Mouse (Mus musculus) midbrain, embryonic 15.5 days (tissue): ENCODE data around the gene Krt27. TPM values are rescaled to one million over a fixed set of nuclear protein-coding genes. Genes with fewer than 3 reads are reported as not detected.

Source experiments
- ATAC-seq: fragments of 200-750 bp; cut with Nextera tagmentation; replicated peaks from 2 replicates; pipeline ENCODE4 v1.8.0; 2017; ENCODE audit warnings: moderate TSS enrichment
- H3K27ac ChIP-seq: fragments of 300-500 bp; sonication (generic); 2 replicates; pipeline ENCODE4 v1.5.1; 2015; ENCODE audit warnings: mild to moderate bottlenecking, inconsistent platforms
- H3K27me3 ChIP-seq: fragments of 300-500 bp; sonication (generic); replicated peaks from 2 replicates; pipeline ENCODE4 v1.6.1; 2015; ENCODE audit warnings: inconsistent platforms
- H3K36me3 ChIP-seq: fragments of 300-500 bp; sonication (generic); replicated peaks from 2 replicates; pipeline ENCODE4 v1.6.1; 2015; ENCODE audit warnings: inconsistent platforms
- H3K4me1 ChIP-seq: fragments of 300-500 bp; sonication (generic); 2 replicates; pipeline ENCODE4 v1.6.1; 2015; ENCODE audit warnings: inconsistent platforms
- H3K4me2 ChIP-seq: fragments of 300-500 bp; sonication (generic); 2 replicates; pipeline ENCODE4 v1.6.1; 2015; ENCODE audit warnings: inconsistent platforms, mild to moderate bottlenecking, moderate library complexity
- H3K4me3 ChIP-seq: fragments of 300-500 bp; sonication (generic); 2 replicates; pipeline ENCODE4 v1.5.1; 2015; ENCODE audit warnings: mild to moderate bottlenecking, inconsistent platforms
- H3K9ac ChIP-seq: fragments of 300-500 bp; sonication (generic); 2 replicates; pipeline ENCODE4 v1.6.1; 2015; ENCODE audit warnings: mild to moderate bottlenecking, inconsistent platforms
- H3K9me3 ChIP-seq: fragments of 300-500 bp; sonication (generic); 2 replicates; pipeline ENCODE4 v1.6.1; 2016; ENCODE audit warnings: inconsistent platforms
- WGBS: fragments of 180-500 bp; shearing (Covaris S2); methylation state at CpG from one replicate; pipeline ENCODE4 v1.1.7; 2015; ENCODE audit warnings: mixed read lengths; 5-methylcytosine and 5-hydroxymethylcytosine counted together
- polyA plus RNA-seq: library from polyadenylated mRNA; unstranded; fragments of >200 nt; fragmentation: Nextera tagmentation; extraction: Ambion mirVana; gene quantifications from 2 replicates; pipeline ENCODE4 v1.2.1, GENCODE M21; 2015

Gene Krt27
- 0.10 and 0.21 TPM in 2 replicates for polyA plus RNA-seq

DNA sequence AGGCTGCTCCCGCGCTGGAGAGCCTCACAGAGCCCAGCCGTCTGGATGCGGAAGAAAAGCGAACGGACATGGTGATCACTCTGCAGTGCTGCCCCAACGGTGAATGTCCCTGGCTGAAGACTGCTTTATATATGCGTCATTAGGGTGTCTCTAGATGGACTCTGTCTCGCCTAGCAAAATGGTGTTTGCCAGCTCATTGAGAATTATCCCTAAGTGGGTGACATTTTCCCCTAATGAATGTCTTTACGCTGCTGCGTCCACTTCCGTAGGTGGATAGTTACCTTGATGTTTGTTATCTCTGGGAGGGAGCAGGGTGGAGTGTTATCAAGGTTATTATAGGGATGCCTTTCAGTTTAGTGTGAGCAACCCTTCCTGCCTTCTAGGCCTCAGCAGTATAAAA, at the start of gene Krt27:
Gene Krt27, minus strand, starts transcription at position 101 of the 400 bp plus-strand sequence.
- no peaks in the 10 kb centered on the region for H3K9me3 ChIP-seq
- 83% methylated on average over 12 of the region's 12 CpGs for WGBS
- H3K36me3 ChIP-seq = no peaks in the 10 kb centered on the region

GRCm38 (mm10) chr11:99399956-99400549, 49.1 kb upstream of the Krt27 start:
- 89% methylated on average over 13 of the region's 13 CpGs for WGBS
- no peak for ATAC-seq
- H3K27me3 ChIP-seq = 0 out of 2 replicates have a peak, but pooled peaks cover 6% of the 10 kb centered on the region
- no peak overlapping the region for H3K27ac ChIP-seq
- H3K9ac ChIP-seq = no peak overlapping the region
- H3K36me3 ChIP-seq = no peaks in the 10 kb centered on the region
- no peak overlapping the region for H3K4me2 ChIP-seq
- 0 out of 2 replicates have a peak, but pooled peaks cover 5% of the 10 kb centered on the region for H3K4me1 ChIP-seq
- H3K4me3 ChIP-seq = no peak overlapping the region
- no peaks in the 10 kb centered on the region for H3K9me3 ChIP-seq

More for the DNA sequence above, at the start of gene Krt27:
- no peak for ATAC-seq
- no peaks in the 10 kb centered on the region for H3K4me1 ChIP-seq
- H3K4me2 ChIP-seq = no peak within 1 kb of the TSS
- no peak within 1 kb of the TSS for H3K9ac ChIP-seq
- no peak within 1 kb of the TSS for H3K27ac ChIP-seq
- no peak within 1 kb of the TSS for H3K4me3 ChIP-seq
- no peaks in the 10 kb centered on the region for H3K27me3 ChIP-seq

- H3K27me3 ChIP-seq = 0 out of 2 replicates have a peak, but pooled peaks cover 6% of the 10 kb centered on the region
- H3K36me3 ChIP-seq = no peaks in the 10 kb centered on the region
- no peak overlapping the region for H3K4me3 ChIP-seq
- 0 out of 2 replicates have a peak, but pooled peaks cover 5% of the 10 kb centered on the region for H3K4me1 ChIP-seq
- H3K27ac ChIP-seq = no peak overlapping the region
- ATAC-seq = no peak
- no peak overlapping the region for H3K9ac ChIP-seq
- no peak overlapping the region for H3K4me2 ChIP-seq
- H3K9me3 ChIP-seq = no peaks in the 10 kb centered on the region
- WGBS = 42% methylated on average over 8 of the region's 8 CpGs
Measured at GRCm38 (mm10) chr11:99398832-99399231, 47.9 kb upstream of the Krt27 start.

- WGBS = 85% methylated on average over 3 of the region's 3 CpGs
- H3K27ac ChIP-seq = no peak overlapping the region
- 0 out of 2 replicates have a peak, but pooled peaks cover 5% of the 10 kb centered on the region for H3K4me1 ChIP-seq
- no peak for ATAC-seq
- no peak overlapping the region for H3K9ac ChIP-seq
- H3K4me2 ChIP-seq = no peak overlapping the region
- H3K27me3 ChIP-seq = 0 out of 2 replicates have a peak, but pooled peaks cover 6% of the 10 kb centered on the region
- no peaks in the 10 kb centered on the region for H3K9me3 ChIP-seq
- no peaks in the 10 kb centered on the region for H3K36me3 ChIP-seq
- H3K4me3 ChIP-seq = no peak overlapping the region
Measured at GRCm38 (mm10) chr11:99398084-99398483, 47.2 kb upstream of the Krt27 start.

DNA sequence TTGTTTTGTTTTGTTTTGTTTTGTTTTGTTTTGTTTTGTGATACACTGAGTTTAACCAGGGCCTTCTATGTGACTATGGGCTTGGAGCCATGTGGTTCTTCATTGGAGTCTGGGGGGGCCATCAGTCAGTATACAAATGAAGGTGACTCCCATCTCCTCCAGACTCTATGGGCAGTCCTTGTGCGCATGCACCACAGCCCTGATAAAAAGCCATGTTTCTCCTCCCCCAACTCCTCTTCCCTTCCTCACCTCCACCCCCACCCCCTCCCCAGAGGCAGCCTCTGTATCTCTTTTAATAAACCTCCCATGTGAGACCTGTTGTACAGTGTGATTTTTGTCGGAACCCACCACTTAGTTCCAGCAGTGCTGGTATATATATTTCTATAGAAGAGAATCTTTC, 45.8 kb upstream of the Krt27 start:
- H3K4me2 ChIP-seq = no peak overlapping the region
- 0 out of 2 replicates have a peak, but pooled peaks cover 5% of the 10 kb centered on the region for H3K4me1 ChIP-seq
- no peak overlapping the region for H3K4me3 ChIP-seq
- no peaks in the 10 kb centered on the region for H3K36me3 ChIP-seq
- ATAC-seq = no peak
- no peak overlapping the region for H3K27ac ChIP-seq
- no peaks in the 10 kb centered on the region for H3K9me3 ChIP-seq
- 71% methylated on average over 2 of the region's 2 CpGs for WGBS
- H3K9ac ChIP-seq = no peak overlapping the region
- 0 out of 2 replicates have a peak, but pooled peaks cover 4% of the 10 kb centered on the region for H3K27me3 ChIP-seq

DNA sequence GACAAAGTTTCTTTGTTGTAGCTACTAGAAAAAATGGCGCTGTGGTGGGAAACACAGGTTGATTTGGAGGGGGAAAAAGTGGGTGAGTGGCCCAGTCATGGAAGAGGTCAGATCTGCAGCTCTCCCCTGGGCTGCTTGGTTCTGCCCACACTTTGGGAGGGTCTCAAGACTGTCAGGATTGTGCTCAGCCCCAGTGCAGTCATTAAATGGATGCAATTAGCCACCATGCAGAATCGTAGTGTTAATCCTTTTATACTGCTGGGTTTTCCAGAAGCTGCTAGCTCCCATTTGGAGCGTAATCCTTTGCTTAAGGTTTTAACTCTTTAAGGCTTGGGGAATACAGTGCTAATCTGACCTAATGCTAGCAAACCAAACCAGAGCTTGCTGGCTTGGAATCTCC, 45.1 kb upstream of the Krt27 start:
- Histone ChIP-seq H3K4me1 (0 out of 2 replicates have a peak, but pooled peaks cover 5% of the 10 kb centered on the region), H3K4me2 (no peak overlapping the region), H3K27me3 (0 out of 2 replicates have a peak, but pooled peaks cover 4% of the 10 kb centered on the region), H3K36me3 (no peaks in the 10 kb centered on the region), H3K9ac (no peak overlapping the region), H3K4me3 (no peak overlapping the region), H3K9me3 (no peaks in the 10 kb centered on the region), H3K27ac (no peak overlapping the region)
- no peak for ATAC-seq
- WGBS = 15% methylated on average over 3 of the region's 3 CpGs

- Histone ChIP-seq H3K4me2 (no peak overlapping the region), H3K9ac (no peak overlapping the region), H3K36me3 (no peaks in the 10 kb centered on the region), H3K27me3 (no peaks in the 10 kb centered on the region), H3K4me1 (peaks cover 8% of the 10 kb centered on the region; the same call in 1 of the 2 replicates), H3K4me3 (no peak overlapping the region), H3K9me3 (no peaks in the 10 kb centered on the region), H3K27ac (no peak overlapping the region)
- 81% methylated on average over 10 of the region's 10 CpGs for WGBS
- no peak for ATAC-seq
Measured at GRCm38 (mm10) chr11:99392492-99392891, 41.6 kb upstream of the Krt27 start.

DNA sequence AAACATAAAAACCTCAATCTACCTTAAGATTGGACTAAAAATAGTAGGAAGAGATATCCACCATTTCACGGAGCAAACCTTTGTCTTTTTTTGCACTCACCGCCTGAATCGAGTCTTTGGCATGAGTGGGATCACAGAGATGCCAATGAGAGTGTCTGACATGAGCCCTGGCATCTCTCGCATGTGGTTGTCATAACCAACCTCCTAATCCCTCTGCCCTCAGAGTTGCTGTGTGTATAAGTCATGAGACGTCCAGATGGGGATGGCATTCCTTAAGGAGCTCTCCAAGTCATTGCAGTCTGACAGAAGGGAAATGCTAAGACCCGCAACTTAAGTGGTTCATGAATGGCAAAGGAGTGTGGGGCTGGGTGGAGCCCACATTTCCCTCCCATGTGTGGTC, 40.5 kb upstream of the Krt27 start:
- H3K4me1 ChIP-seq = peaks cover 18% of the 10 kb centered on the region
- no peaks in the 10 kb centered on the region for H3K9me3 ChIP-seq
- ATAC-seq = no peak
- no peak overlapping the region for H3K27ac ChIP-seq
- H3K9ac ChIP-seq = no peak overlapping the region
- H3K36me3 ChIP-seq = no peaks in the 10 kb centered on the region
- H3K27me3 ChIP-seq = no peaks in the 10 kb centered on the region
- 83% methylated on average over 6 of the region's 6 CpGs for WGBS
- H3K4me2 ChIP-seq = no peak overlapping the region
- H3K4me3 ChIP-seq = no peak overlapping the region

GRCm38 (mm10) chr11:99390866-99391265, 40.0 kb upstream of the Krt27 start:
- 77% methylated on average over 7 of the region's 7 CpGs for WGBS
- Histone ChIP-seq H3K36me3 (no peaks in the 10 kb centered on the region), H3K4me3 (no peak overlapping the region), H3K9me3 (no peaks in the 10 kb centered on the region), H3K4me1 (peaks cover 14% of the 10 kb centered on the region), H3K4me2 (no peak overlapping the region), H3K9ac (no peak overlapping the region), H3K27me3 (no peaks in the 10 kb centered on the region), H3K27ac (no peak overlapping the region)
- no peak for ATAC-seq

- H3K4me1 ChIP-seq = peaks cover 18% of the 10 kb centered on the region
- H3K4me3 ChIP-seq = no peak within 1 kb of the TSS
- no peaks in the 10 kb centered on the region for H3K36me3 ChIP-seq
- H3K9me3 ChIP-seq = no peaks in the 10 kb centered on the region
- no peak within 1 kb of the TSS for H3K4me2 ChIP-seq
- H3K9ac ChIP-seq = no peak within 1 kb of the TSS
- H3K27ac ChIP-seq = no peak within 1 kb of the TSS
- ATAC-seq = no peak
- no peaks in the 10 kb centered on the region for H3K27me3 ChIP-seq
- WGBS = 90% methylated on average over 4 of the region's 4 CpGs
Measured at GRCm38 (mm10) chr11:99389264-99389663, 38.4 kb upstream of the Krt27 start, which contains the start of gene Krt10. TSS of gene Krt10 (minus strand) at chr11:99389364.

- 96% methylated on average over 18 of the region's 18 CpGs for WGBS
- Histone ChIP-seq H3K36me3 (no peaks in the 10 kb centered on the region), H3K27me3 (no peaks in the 10 kb centered on the region), H3K4me3 (no peak overlapping the region), H3K9ac (no peak overlapping the region), H3K4me1 (peaks cover 18% of the 10 kb centered on the region), H3K9me3 (no peaks in the 10 kb centered on the region), H3K4me2 (no peak overlapping the region), H3K27ac (no peak overlapping the region)
- no peak for ATAC-seq
Measured at GRCm38 (mm10) chr11:99388661-99389060, 37.8 kb upstream of the Krt27 start.

DNA sequence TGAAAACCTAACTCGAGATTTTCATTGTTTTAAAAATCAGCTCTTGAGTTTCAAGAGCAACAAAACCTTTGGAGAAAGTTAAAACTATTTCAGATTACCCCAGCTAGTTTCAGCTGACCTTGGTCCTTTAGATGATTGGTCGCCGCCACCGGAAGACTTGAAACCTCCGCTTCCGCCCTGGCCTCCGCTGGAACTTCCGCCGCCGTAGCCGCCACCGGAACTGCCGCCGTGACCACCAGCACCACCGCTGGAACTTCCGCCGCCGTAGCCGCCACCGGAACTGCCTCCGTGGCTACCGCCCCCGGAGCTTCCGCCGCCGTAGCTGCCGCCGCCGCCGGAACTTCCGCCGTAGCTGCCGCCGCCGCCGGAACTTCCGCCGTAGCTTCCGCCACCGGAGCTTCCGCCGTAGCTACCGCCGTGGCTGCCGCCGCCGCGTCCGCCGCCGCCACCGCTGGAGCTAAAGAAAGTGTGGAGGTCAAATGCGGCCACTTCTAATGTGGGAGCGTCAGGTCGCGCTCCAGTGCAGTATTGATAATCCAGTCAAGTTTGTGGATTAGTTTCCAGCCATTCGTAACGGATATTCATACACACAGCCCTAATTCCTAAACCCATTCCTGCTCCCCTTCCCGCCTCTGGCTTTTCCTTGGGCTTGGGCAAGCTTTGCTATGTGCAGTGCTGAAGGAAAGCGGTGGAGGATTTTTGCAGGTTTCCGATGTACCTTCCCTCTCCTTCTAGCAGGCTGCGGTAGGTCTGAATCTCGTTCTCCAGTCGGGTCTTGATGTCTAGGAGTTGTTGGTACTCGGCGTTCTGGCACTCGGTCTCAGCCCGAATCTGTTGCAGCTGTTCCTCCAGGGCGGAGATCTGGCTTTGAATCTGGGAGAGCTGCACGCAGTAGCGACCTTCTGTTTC, 35.2 kb upstream of the Krt27 start:
- H3K9me3 ChIP-seq = no peaks in the 10 kb centered on the region
- H3K27ac ChIP-seq = peak overlapping the region; percentile 96
- H3K36me3 ChIP-seq = no peaks in the 10 kb centered on the region
- peak overlapping the region; percentile 71 for H3K9ac ChIP-seq
- 1% methylated on average over 71 of the region's 71 CpGs for WGBS
- peak overlapping the region; percentile 69 for H3K4me3 ChIP-seq
- peaks cover 18% of the 10 kb centered on the region for H3K4me1 ChIP-seq
- peaks cover 7% of the 10 kb centered on the region; the same call in 1 of the 2 replicates for H3K27me3 ChIP-seq
- peak; percentile 91 for ATAC-seq
- H3K4me2 ChIP-seq = peak overlapping the region; percentile 74
